11 mouse cellular contexts compared by ENCODE assay signal in the genomic region with DNA sequence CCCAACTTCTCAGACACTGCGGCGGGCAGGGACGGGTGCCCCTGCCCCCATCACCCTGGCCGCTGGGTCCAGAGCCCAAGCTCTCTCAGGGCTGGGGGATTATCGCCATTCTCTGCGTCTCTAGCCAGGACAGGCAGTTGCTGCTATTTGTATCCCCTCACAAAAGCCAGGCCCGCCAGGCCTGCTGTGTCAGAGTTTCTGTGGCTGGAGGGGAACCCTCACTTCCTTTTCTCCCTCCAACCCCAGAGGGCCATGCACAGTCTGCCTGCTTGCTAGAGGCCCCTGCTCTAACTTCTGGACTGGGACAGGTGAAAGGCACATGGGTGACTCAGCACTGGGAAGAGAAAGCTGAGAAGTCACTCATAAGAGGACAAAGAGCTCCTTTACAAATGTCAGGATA. TPM values are rescaled to one million over a fixed set of nuclear protein-coding genes. Genes with fewer than 3 reads are reported as not detected.
DNase-seq lines count a peak whose midpoint lies in the region; ATAC-seq lines count a peak whose summit lies in the region.
"Had no signal": no experiment of that assay in that cellular context is flagged by ENCODE, and none has a peak within 500 bp of the region (broad histone marks: within the 10 kb centered on the region; RNA-seq: fewer than 3 reads in every experiment).

No protein-coding gene starts in this region.

- no peaks in the 10 kb centered on the region for H3K9me3 ChIP-seq in heart, embryonic 11.5 days (replicated peaks; ENCODE audit: control insufficient read depth, low read length)
- no peaks in the 10 kb centered on the region for H3K9me3 ChIP-seq in liver, embryonic 12.5 days (replicated peaks)
- H3K9me3 ChIP-seq in stomach, embryonic 16.5 days (replicated peaks; ENCODE audit: control insufficient read depth, low read length): no peaks in the 10 kb centered on the region

- ATAC-seq in heart, embryonic 11.5 days (replicated peaks; ENCODE audit: insufficient number of reproducible peaks, low FRiP score, low TSS enrichment): no peak
- no peak for ATAC-seq in liver, embryonic 12.5 days
- ATAC-seq in stomach, embryonic 16.5 days (ENCODE audit: insufficient read depth, low FRiP score): no peak
- no peak for ATAC-seq in megakaryocyte-erythroid progenitor cell, adult 5-6 weeks (replicated peaks; ENCODE audit: low FRiP score, low TSS enrichment, poor library complexity, severe bottlenecking)

- 2% methylated on average over 7 of the region's 7 CpGs for WGBS in heart, embryonic 11.5 days (ENCODE audit: insufficient replicate concordance)
- WGBS in liver, embryonic 12.5 days (ENCODE audit: insufficient replicate concordance): 5% methylated on average over 7 of the region's 7 CpGs
- 4% methylated on average over 7 of the region's 7 CpGs for WGBS in stomach, embryonic 16.5 days

- peaks cover 21% of the 10 kb centered on the region; the same call in 1 of the 2 replicates for H3K4me1 ChIP-seq in heart, embryonic 11.5 days (ENCODE audit: control insufficient read depth, insufficient read depth, low read length)
- peaks cover 20% of the 10 kb centered on the region; the same call in 1 of the 2 replicates for H3K4me1 ChIP-seq in liver, embryonic 12.5 days
- peaks cover 14% of the 10 kb centered on the region for H3K4me1 ChIP-seq in stomach, embryonic 16.5 days (ENCODE audit: control insufficient read depth, insufficient read depth, low read length)

- H3K36me3 ChIP-seq in heart, embryonic 11.5 days (ENCODE audit: control insufficient read depth, insufficient read depth, low read length): no peaks in the 10 kb centered on the region
- no peaks in the 10 kb centered on the region for H3K36me3 ChIP-seq in liver, embryonic 12.5 days
- no peaks in the 10 kb centered on the region for H3K36me3 ChIP-seq in stomach, embryonic 16.5 days (ENCODE audit: control insufficient read depth, insufficient read depth, low read length)

- H3K9ac ChIP-seq in heart, embryonic 11.5 days (ENCODE audit: low read depth, low read length): peak overlapping the region; percentile 46; the same call in 1 of the 2 replicates
- H3K9ac ChIP-seq in liver, embryonic 12.5 days: no peak overlapping the region
- H3K9ac ChIP-seq in stomach, embryonic 16.5 days (ENCODE audit: low read length): 0 out of 2 replicates have a peak overlapping the region, but pooled peaks have one; percentile 9

- peaks cover 68% of the 10 kb centered on the region for H3K27me3 ChIP-seq in heart, embryonic 11.5 days (ENCODE audit: control insufficient read depth, insufficient read depth, low read length)
- peaks cover 84% of the 10 kb centered on the region for H3K27me3 ChIP-seq in liver, embryonic 12.5 days (replicated peaks)
- peaks cover 31% of the 10 kb centered on the region for H3K27me3 ChIP-seq in stomach, embryonic 16.5 days (ENCODE audit: control insufficient read depth, insufficient read depth, low read length)

- H3K4me2 ChIP-seq in heart, embryonic 11.5 days: peak overlapping the region; percentile 56
- H3K4me2 ChIP-seq in liver, embryonic 12.5 days: peak overlapping the region; percentile 26
- peak overlapping the region; percentile 9 for H3K4me2 ChIP-seq in stomach, embryonic 16.5 days (ENCODE audit: low read depth, low read length)

- intact Hi-C loops in heart, postnatal 36 days (cut with DNase I): no loop called here

- peak overlapping the region; percentile 14; the same call in 1 of the 2 replicates for H3K4me3 ChIP-seq in heart, embryonic 11.5 days (ENCODE audit: low read depth, low read length)
- no peak overlapping the region for H3K4me3 ChIP-seq in liver, embryonic 12.5 days
- no peak overlapping the region for H3K4me3 ChIP-seq in stomach, embryonic 16.5 days (replicated peaks; ENCODE audit: low read length)
- H3K4me3 ChIP-seq: erythroblast, embryonic 14.5 days had no signal

- DNase-seq in heart, postnatal 36 days: no peak
- peak; percentile 23 for DNase-seq in thymus, postnatal 0 days (ENCODE audit: low spot score)
- no peak for DNase-seq in thymus, postnatal 25 days
- no peak for DNase-seq in right cerebral cortex, postnatal 36 days (ENCODE audit: low spot score in 2 of 2)
- DNase-seq: adrenal gland, adult 2 months; kidney, adult 2 months had no signal

- H3K27ac ChIP-seq in heart, embryonic 11.5 days (ENCODE audit: low read depth, low read length): no peak overlapping the region
- H3K27ac ChIP-seq in liver, embryonic 12.5 days: no peak overlapping the region
- H3K27ac ChIP-seq in stomach, embryonic 16.5 days (ENCODE audit: low read length): no peak overlapping the region

RNA-seq across cellular contexts. Expression of gene Rspo1, which starts 4.1 kb away (rescaled TPM):
- 6.9 and 10.4 TPM in 2 replicates for polyA plus RNA-seq in heart, embryonic 11.5 days (2014; fragmentation: Nextera tagmentation; extraction: Ambion mirVana)
- 1 to 10 TPM; 3.1 to 6.7 TPM for total RNA-seq in heart, postnatal 36 days (2021)
- 0.12 and 0.13 TPM in 2 replicates for polyA plus RNA-seq in thymus, postnatal 0 days (2015; fragmentation: Nextera tagmentation; extraction: Ambion mirVana)
- polyA plus RNA-seq in liver, embryonic 12.5 days (2016; fragmentation: Nextera tagmentation; extraction: Ambion mirVana): 1.2 and 1.4 TPM in 2 replicates
- 7.5 and 10.3 TPM in 2 replicates for polyA plus RNA-seq in stomach, embryonic 16.5 days (2015; fragmentation: Nextera tagmentation; extraction: Ambion mirVana)
- not detected in 2 replicates for total RNA-seq in megakaryocyte-erythroid progenitor cell, adult 5-6 weeks (2014; fragmentation: Nextera tagmentation)
- not detected in 2 replicates for total RNA-seq in megakaryocyte-erythroid progenitor cell, adult 5-6 weeks (2017)

RNA-seq across cellular contexts. Expression of gene Gnl2, which starts 26.1 kb away (rescaled TPM):
- 61.9 and 65.9 TPM in 2 replicates for polyA plus RNA-seq in heart, embryonic 11.5 days (2014; fragmentation: Nextera tagmentation; extraction: Ambion mirVana)
- 10 to 100 TPM; 26.7 to 34.2 TPM for total RNA-seq in heart, postnatal 36 days (2021)
- polyA plus RNA-seq in thymus, postnatal 0 days (2015; fragmentation: Nextera tagmentation; extraction: Ambion mirVana): 62.6 and 66.4 TPM in 2 replicates
- 69.9 and 72.5 TPM in 2 replicates for polyA plus RNA-seq in liver, embryonic 12.5 days (2016; fragmentation: Nextera tagmentation; extraction: Ambion mirVana)
- polyA plus RNA-seq in stomach, embryonic 16.5 days (2015; fragmentation: Nextera tagmentation; extraction: Ambion mirVana): 76.7 and 80.0 TPM in 2 replicates
- total RNA-seq in megakaryocyte-erythroid progenitor cell, adult 5-6 weeks (2014; fragmentation: Nextera tagmentation): 98.8 and 99.5 TPM in 2 replicates
- total RNA-seq in megakaryocyte-erythroid progenitor cell, adult 5-6 weeks (2017): 228 and 279 TPM in 2 replicates

RNA-seq across cellular contexts. Expression of gene Cdca8, which starts 51.2 kb away (rescaled TPM):
- polyA plus RNA-seq in heart, embryonic 11.5 days (2014; fragmentation: Nextera tagmentation; extraction: Ambion mirVana): 131 and 136 TPM in 2 replicates
- 1 to 10 TPM; 1.5 TPM for total RNA-seq in heart, postnatal 36 days (2021)
- 116 and 154 TPM in 2 replicates for polyA plus RNA-seq in thymus, postnatal 0 days (2015; fragmentation: Nextera tagmentation; extraction: Ambion mirVana)
- 173 and 177 TPM in 2 replicates for polyA plus RNA-seq in liver, embryonic 12.5 days (2016; fragmentation: Nextera tagmentation; extraction: Ambion mirVana)
- polyA plus RNA-seq in stomach, embryonic 16.5 days (2015; fragmentation: Nextera tagmentation; extraction: Ambion mirVana): 111 and 114 TPM in 2 replicates
- total RNA-seq in megakaryocyte-erythroid progenitor cell, adult 5-6 weeks (2014; fragmentation: Nextera tagmentation): 84.8 and 93.5 TPM in 2 replicates
- 121 and 127 TPM in 2 replicates for total RNA-seq in megakaryocyte-erythroid progenitor cell, adult 5-6 weeks (2017)

RNA-seq across cellular contexts. Expression of gene 9930104L06Rik, which starts 53.5 kb away (rescaled TPM):
- 3.2 and 5.4 TPM in 2 replicates for polyA plus RNA-seq in heart, embryonic 11.5 days (2014; fragmentation: Nextera tagmentation; extraction: Ambion mirVana)
- total RNA-seq in heart, postnatal 36 days (2021): 1 to 10 TPM; 6.6 to 9.1 TPM
- polyA plus RNA-seq in thymus, postnatal 0 days (2015; fragmentation: Nextera tagmentation; extraction: Ambion mirVana): 9.0 and 10.6 TPM in 2 replicates
- 7.5 and 8.3 TPM in 2 replicates for polyA plus RNA-seq in liver, embryonic 12.5 days (2016; fragmentation: Nextera tagmentation; extraction: Ambion mirVana)
- 10.9 and 11.8 TPM in 2 replicates for polyA plus RNA-seq in stomach, embryonic 16.5 days (2015; fragmentation: Nextera tagmentation; extraction: Ambion mirVana)
- total RNA-seq in megakaryocyte-erythroid progenitor cell, adult 5-6 weeks (2014; fragmentation: Nextera tagmentation): 15.7 and 24.8 TPM in 2 replicates
- total RNA-seq in megakaryocyte-erythroid progenitor cell, adult 5-6 weeks (2017): 10.1 and 19.5 TPM in 2 replicates
